Mouse (Mus musculus): ENCODE measurements at regions not wholly inside any gene's neighbourhood (a gene's known extent, or its start where the extent isn't known, plus 50 kb on each side); places are given as distances from the start of the nearest gene placed in this dataset.
A peak's percentile ranks its signal among the peaks of the same experiment; 100 is the strongest.

DNA sequence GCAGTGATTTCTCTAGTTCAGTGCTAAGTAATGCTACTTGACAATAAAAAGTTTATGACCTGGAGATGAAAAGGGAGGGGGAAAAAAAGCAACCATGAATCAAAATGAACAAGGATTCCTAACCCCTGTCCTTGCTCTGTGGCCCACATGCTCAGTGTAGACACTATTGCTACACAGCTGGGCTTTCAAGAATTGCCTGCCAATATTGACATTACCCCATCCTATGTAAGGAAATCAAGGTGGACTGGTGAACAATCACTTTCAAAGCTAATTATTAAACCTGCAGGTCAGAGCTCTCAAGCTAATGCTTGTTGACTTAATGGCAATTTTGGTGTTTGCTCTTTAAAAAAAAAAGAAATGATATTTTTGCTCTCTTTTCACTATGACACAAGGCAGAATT, 491.8 kb downstream of the Bcl11a start:
- Histone ChIP-seq H3K9ac (replicated peaks; ENCODE audit: low read depth) (no peak overlapping the region), H3K4me1 (ENCODE audit: insufficient read depth, low read depth, low read length) (no peaks in the 10 kb centered on the region), H3K36me3 (ENCODE audit: insufficient read depth, low read length) (no peaks in the 10 kb centered on the region), H3K4me3 (ENCODE audit: low read depth, low read length) (no peak overlapping the region), H3K4me2 (replicated peaks; ENCODE audit: low read depth, low read length) (no peak overlapping the region), H3K27me3 (replicated peaks; ENCODE audit: insufficient read depth, low read length) (no peaks in the 10 kb centered on the region), H3K9me3 (ENCODE audit: low read length) (no peaks in the 10 kb centered on the region), H3K27ac (ENCODE audit: low read length) (no peak overlapping the region)
- peak; percentile 84 for ATAC-seq
- TF ChIP-seq CTCF (IDR thresholded peaks at IDR 0.05) (no peak), EP300 (IDR thresholded peaks at IDR 0.05) (no peak)
- peak; percentile 68 for DNase-seq (ENCODE audit: low spot score)

DNA sequence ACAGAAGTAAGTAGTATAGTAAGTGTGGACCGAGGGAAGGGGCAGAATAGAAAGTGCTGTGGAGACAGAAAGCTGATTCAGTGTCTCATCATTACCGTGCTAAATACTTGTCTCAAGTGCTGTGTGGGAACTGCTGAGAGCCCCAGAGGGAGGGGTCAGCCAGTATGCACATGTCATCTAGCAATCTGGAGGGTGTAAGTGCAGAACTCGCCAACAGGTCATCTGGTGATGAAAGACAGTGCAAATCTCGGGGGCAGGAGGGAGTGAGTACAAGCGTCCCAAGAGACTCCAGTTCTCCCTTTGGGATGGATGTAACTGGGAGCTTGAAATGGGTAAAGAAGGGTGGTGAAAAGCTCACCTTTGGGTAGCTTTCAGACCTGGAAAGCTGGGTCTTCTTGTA, 535.7 kb downstream of the Bcl11a start:
- DNase-seq (ENCODE audit: low spot score) (no peak), ATAC-seq (no peak)
- WGBS = 39% methylated on average over 5 of the region's 5 CpGs
- no peaks in the 10 kb centered on the region for H3K4me1 ChIP-seq (ENCODE audit: insufficient read depth, low read depth, low read length)
- H3K27me3 ChIP-seq (replicated peaks; ENCODE audit: insufficient read depth, low read length) = no peaks in the 10 kb centered on the region
- no peak overlapping the region for H3K4me2 ChIP-seq (replicated peaks; ENCODE audit: low read depth, low read length)
- no peak for TF ChIP-seq CTCF (IDR thresholded peaks at IDR 0.05)
- TF ChIP-seq EP300 (IDR thresholded peaks at IDR 0.05) = no peak
- H3K9ac ChIP-seq (replicated peaks; ENCODE audit: low read depth) = no peak overlapping the region
- no peaks in the 10 kb centered on the region for H3K36me3 ChIP-seq (ENCODE audit: insufficient read depth, low read length)
- H3K4me3 ChIP-seq (ENCODE audit: low read depth, low read length) = no peak overlapping the region
- no peak overlapping the region for H3K27ac ChIP-seq (ENCODE audit: low read length)
- H3K9me3 ChIP-seq (ENCODE audit: low read length) = no peaks in the 10 kb centered on the region

DNA sequence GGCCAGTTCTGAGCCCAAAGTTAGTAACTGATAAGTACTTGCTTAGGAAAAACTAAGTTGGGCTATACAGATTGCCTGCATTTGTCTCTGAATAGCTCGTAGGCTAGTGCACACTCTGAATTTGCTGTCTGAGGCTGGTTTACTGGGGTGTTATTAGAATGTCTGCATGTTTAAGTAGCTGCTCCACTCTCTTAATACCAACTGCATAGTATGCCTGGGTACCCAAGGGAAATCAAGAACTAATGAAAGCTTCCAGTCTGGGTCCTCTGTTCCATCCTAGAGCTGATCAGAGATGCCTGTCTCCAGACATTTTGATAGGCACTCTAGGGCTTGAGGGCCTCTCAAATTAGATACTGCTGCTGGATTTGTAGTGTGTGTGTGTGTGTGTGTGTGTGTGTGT, 537.6 kb downstream of the Bcl11a start:
- Histone ChIP-seq H3K36me3 (ENCODE audit: insufficient read depth, low read length) (no peaks in the 10 kb centered on the region), H3K4me1 (ENCODE audit: insufficient read depth, low read depth, low read length) (no peaks in the 10 kb centered on the region), H3K9me3 (ENCODE audit: low read length) (no peaks in the 10 kb centered on the region), H3K9ac (replicated peaks; ENCODE audit: low read depth) (no peak overlapping the region), H3K27ac (ENCODE audit: low read length) (no peak overlapping the region), H3K4me2 (replicated peaks; ENCODE audit: low read depth, low read length) (no peak overlapping the region), H3K4me3 (ENCODE audit: low read depth, low read length) (no peak overlapping the region), H3K27me3 (replicated peaks; ENCODE audit: insufficient read depth, low read length) (no peaks in the 10 kb centered on the region)
- no peak for TF ChIP-seq EP300 (IDR thresholded peaks at IDR 0.05)
- TF ChIP-seq CTCF (IDR thresholded peaks at IDR 0.05) = no peak
- 88% methylated on average over 1 of the region's 1 CpGs for WGBS
- DNase-seq (ENCODE audit: low spot score) = no peak
- no peak for ATAC-seq

DNA sequence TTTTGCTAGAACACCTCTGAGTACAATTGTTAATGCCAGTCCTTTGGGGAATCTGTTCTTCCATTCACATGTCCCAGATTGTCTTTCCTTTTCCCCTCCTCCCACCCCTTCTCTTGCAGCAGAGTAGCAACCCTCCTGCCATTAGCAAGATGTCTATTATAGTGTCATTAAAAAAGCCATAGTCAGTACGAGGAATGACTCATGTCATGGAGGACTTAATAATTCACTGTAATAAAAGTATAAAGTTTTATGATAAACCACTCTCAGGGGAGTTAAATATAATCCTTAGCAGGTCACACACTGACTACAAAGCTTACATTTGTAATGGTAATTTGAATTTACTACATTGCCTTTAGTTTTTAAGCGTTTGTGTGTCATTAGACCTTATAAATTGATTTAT, 540.7 kb downstream of the Bcl11a start:
- DNase-seq (ENCODE audit: low spot score) = no peak
- no peaks in the 10 kb centered on the region for H3K4me1 ChIP-seq (ENCODE audit: insufficient read depth, low read depth, low read length)
- TF ChIP-seq EP300 (IDR thresholded peaks at IDR 0.05) = no peak
- TF ChIP-seq CTCF (IDR thresholded peaks at IDR 0.05) = no peak

DNA sequence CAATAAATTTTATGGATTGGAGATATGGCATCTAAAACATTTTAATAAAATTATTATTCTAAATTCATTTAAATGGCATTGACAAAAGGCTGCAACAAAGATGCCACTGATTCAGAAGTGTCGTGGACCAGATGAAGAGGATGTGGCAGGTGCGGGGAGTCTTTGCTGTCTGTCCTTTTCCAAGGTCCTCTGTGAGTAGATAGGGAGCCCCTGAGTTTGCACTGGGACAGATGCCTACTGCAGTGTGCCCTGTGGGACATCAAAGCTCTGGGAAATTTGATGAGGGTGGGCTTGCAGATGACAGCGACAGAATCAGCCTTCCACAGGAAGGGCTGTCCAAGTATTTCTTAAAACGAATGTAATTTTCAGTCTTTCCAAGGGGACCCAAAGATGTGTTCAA, 541.2 kb downstream of the Bcl11a start:
- H3K27me3 ChIP-seq (replicated peaks; ENCODE audit: insufficient read depth, low read length) = no peaks in the 10 kb centered on the region
- no peaks in the 10 kb centered on the region for H3K9me3 ChIP-seq (ENCODE audit: low read length)
- no peak overlapping the region for H3K4me3 ChIP-seq (ENCODE audit: low read depth, low read length)
- H3K36me3 ChIP-seq (ENCODE audit: insufficient read depth, low read length) = no peaks in the 10 kb centered on the region
- no peak overlapping the region for H3K4me2 ChIP-seq (replicated peaks; ENCODE audit: low read depth, low read length)
- TF ChIP-seq CTCF (IDR thresholded peaks at IDR 0.05) = no peak
- no peak for TF ChIP-seq EP300 (IDR thresholded peaks at IDR 0.05)
- no peak for ATAC-seq
- no peak overlapping the region for H3K9ac ChIP-seq (replicated peaks; ENCODE audit: low read depth)
- WGBS = 78% methylated on average over 4 of the region's 4 CpGs
- no peak for DNase-seq (ENCODE audit: low spot score)
- H3K27ac ChIP-seq (ENCODE audit: low read length) = no peak overlapping the region
- no peaks in the 10 kb centered on the region for H3K4me1 ChIP-seq (ENCODE audit: insufficient read depth, low read depth, low read length)

More for the DNA sequence above, 540.7 kb downstream of the Bcl11a start:
- 56% methylated on average over 2 of the region's 2 CpGs for WGBS
- no peak for ATAC-seq
- Histone ChIP-seq H3K36me3 (ENCODE audit: insufficient read depth, low read length) (no peaks in the 10 kb centered on the region), H3K4me2 (replicated peaks; ENCODE audit: low read depth, low read length) (no peak overlapping the region), H3K9ac (replicated peaks; ENCODE audit: low read depth) (no peak overlapping the region), H3K27me3 (replicated peaks; ENCODE audit: insufficient read depth, low read length) (no peaks in the 10 kb centered on the region), H3K4me3 (ENCODE audit: low read depth, low read length) (no peak overlapping the region), H3K9me3 (ENCODE audit: low read length) (no peaks in the 10 kb centered on the region), H3K27ac (ENCODE audit: low read length) (no peak overlapping the region)

DNA sequence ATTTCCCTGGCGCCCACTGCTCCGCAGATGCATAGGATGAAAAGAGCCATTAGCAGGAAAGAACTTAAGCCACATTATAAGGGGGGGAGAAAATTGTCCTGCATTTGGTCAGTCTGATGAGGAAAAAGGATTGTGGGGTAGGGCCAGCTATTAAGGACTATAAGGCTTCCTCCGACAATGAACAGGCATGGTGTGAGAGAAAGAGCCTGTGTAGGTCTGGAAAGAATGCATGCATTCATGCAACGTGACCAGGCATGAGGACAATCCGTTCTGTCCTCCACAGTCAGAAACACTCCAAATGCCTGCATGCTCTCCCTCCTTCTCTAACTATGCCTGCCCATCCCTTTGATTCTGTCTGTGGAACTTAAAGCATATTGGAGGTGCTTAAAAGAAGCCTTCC, 550.8 kb downstream of the Bcl11a start:
- ATAC-seq = no peak
- Histone ChIP-seq H3K36me3 (ENCODE audit: insufficient read depth, low read length) (no peaks in the 10 kb centered on the region), H3K4me1 (ENCODE audit: insufficient read depth, low read depth, low read length) (no peaks in the 10 kb centered on the region), H3K27ac (ENCODE audit: low read length) (no peak overlapping the region), H3K27me3 (replicated peaks; ENCODE audit: insufficient read depth, low read length) (no peaks in the 10 kb centered on the region), H3K9ac (replicated peaks; ENCODE audit: low read depth) (no peak overlapping the region), H3K9me3 (ENCODE audit: low read length) (no peaks in the 10 kb centered on the region), H3K4me2 (replicated peaks; ENCODE audit: low read depth, low read length) (no peak overlapping the region), H3K4me3 (ENCODE audit: low read depth, low read length) (no peak overlapping the region)
- no peak for TF ChIP-seq EP300 (IDR thresholded peaks at IDR 0.05)
- TF ChIP-seq CTCF (IDR thresholded peaks at IDR 0.05) = no peak
- no peak for DNase-seq (ENCODE audit: low spot score)
- 69% methylated on average over 5 of the region's 5 CpGs for WGBS

DNA sequence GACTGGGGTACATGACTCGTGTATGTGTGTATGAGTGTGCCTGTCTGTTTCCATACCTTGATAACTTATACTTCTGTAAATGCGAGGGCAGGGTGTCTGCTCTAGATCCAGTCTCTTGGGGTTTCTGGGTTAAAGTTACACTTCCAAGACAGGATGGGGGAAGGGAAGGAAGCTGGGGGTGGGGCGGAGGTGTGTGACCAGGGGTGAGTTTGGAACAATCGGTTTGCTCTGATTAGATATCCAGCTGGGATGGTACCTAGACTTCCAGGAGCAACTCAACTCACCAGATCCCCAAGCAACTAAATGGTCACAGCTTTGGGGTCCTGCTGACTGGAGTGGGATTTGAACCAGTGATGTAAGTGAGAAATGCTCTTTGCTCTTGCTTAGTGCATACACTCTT, 551.6 kb downstream of the Bcl11a start:
- H3K4me2 ChIP-seq (replicated peaks; ENCODE audit: low read depth, low read length) = no peak overlapping the region
- TF ChIP-seq CTCF (IDR thresholded peaks at IDR 0.05) = no peak
- TF ChIP-seq EP300 (IDR thresholded peaks at IDR 0.05) = no peak
- WGBS = 48% methylated on average over 4 of the region's 4 CpGs
- H3K27ac ChIP-seq (ENCODE audit: low read length) = no peak overlapping the region
- ATAC-seq (no peak), DNase-seq (ENCODE audit: low spot score) (no peak)
- H3K36me3 ChIP-seq (ENCODE audit: insufficient read depth, low read length) = no peaks in the 10 kb centered on the region
- no peaks in the 10 kb centered on the region for H3K27me3 ChIP-seq (replicated peaks; ENCODE audit: insufficient read depth, low read length)
- no peak overlapping the region for H3K4me3 ChIP-seq (ENCODE audit: low read depth, low read length)
- H3K4me1 ChIP-seq (ENCODE audit: insufficient read depth, low read depth, low read length) = no peaks in the 10 kb centered on the region
- no peak overlapping the region for H3K9ac ChIP-seq (replicated peaks; ENCODE audit: low read depth)
- H3K9me3 ChIP-seq (ENCODE audit: low read length) = no peaks in the 10 kb centered on the region

Measured in lung, postnatal 0 days (tissue).